Mouse (Mus musculus) lung, postnatal 0 days (tissue): ENCODE data around the gene Fancd2.

Source experiments
- CTCF ChIP-seq: IDR thresholded peaks from 2 replicates; pipeline ENCODE4 v1.5.1; 2016; ENCODE audit warnings: antibody characterized with exemption, mild to moderate bottlenecking
- EP300 ChIP-seq: IDR thresholded peaks from 2 replicates; pipeline ENCODE4 v1.6.1; 2016; ENCODE audit warnings: antibody characterized with exemption, mild to moderate bottlenecking, control low read depth

DNA sequence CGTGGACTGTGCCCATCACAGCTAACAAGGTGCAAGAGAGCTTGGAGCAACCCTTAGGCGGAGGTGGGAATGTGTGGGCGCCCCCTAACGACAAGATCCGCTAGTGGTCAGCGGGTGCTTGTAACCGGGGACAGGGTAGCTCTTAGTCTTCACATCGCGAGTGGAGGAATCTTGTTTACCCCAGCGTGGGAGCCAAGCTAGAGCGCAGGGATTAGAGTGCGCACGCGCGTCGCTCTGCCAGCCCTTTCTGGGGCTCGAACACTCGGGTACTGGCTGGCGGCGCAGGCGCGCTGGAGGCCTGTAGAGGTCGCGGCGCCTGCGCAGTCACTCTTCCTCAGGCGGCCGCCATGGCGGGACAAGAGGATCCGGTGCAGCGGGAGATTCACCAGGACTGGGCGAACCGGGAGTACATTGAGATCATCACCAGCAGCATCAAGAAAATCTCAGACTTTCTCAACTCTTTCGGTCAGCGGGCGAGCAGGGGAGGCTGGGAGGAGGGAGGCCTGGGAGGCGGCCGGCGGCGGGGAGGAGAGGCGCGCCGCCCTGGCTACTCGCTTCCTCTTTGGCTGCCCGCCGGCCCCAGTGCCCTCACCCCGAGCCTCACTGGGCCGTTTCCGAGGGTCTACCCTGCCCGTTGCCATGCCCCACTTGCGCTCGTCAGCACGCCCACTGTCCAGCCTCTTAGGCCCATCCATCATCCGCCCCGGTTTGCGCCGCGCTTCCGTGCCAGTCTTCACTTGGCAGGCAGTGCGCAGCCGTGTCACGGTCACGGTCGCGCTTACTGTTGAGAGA lies 73.1 kb downstream of the Fancd2 start, which contains the start of gene Brk1:
- TF ChIP-seq CTCF (peak; percentile 71), EP300 (no peak)
